Mouse (Mus musculus): ENCODE results near the gene Zcchc7. TPM values are rescaled to one million over a fixed set of nuclear protein-coding genes. Genes with fewer than 3 reads are reported as not detected.

Zcchc7 gene
- polyA plus RNA-seq, 1 experiment: 43.4 TPM

DNA sequence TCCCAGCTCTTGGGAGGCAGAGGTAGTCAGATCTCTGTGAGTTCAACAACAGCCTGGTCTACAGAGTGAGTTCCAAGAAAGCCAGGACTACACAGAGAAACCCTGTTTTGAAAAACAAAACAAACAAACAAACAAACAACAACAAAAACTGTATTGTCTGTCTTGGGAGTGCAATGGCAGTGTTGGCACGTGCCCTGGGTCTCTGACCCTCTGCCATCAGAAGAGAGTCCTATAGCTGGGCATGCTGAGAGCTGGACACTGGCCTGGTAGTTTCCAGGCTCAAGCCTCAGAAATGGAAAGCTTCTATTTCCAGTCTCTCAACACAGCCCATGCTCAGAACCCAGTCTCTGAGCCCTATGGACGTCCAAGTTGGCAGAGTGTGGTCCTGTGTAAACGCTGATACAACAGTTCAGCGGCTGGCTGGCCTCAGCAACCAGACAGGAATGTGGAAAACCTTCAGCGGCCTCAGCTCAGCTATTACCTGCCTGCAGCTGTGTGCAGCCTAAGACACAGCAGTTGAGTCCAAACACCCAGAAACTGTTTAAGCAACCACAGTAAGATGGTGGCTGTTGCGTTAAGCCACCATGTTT is 220.4 kb downstream of the Zcchc7 start:
- TF ChIP-seq POLR2A (IDR thresholded peaks at IDR 0.05; ENCODE audit: borderline replicate concordance, control insufficient read depth, low read depth, low read length) (no peak), CTCF (IDR thresholded peaks at IDR 0.05; ENCODE audit: control insufficient read depth, insufficient read depth, low read length) (no peak)
- Histone ChIP-seq H3K4me1 (ENCODE audit: control insufficient read depth, insufficient read depth, low read length) (0 out of 2 replicates have a peak, but pooled peaks cover under 1% of the 10 kb centered on the region), H3K27ac (ENCODE audit: control insufficient read depth, insufficient read depth, low read depth, low read length, poor library complexity) (no peak overlapping the region), H3K4me3 (replicated peaks; ENCODE audit: control insufficient read depth, low read depth, low read length) (no peak overlapping the region)
- 79% methylated on average over 6 of the region's 6 CpGs for WGBS

DNA sequence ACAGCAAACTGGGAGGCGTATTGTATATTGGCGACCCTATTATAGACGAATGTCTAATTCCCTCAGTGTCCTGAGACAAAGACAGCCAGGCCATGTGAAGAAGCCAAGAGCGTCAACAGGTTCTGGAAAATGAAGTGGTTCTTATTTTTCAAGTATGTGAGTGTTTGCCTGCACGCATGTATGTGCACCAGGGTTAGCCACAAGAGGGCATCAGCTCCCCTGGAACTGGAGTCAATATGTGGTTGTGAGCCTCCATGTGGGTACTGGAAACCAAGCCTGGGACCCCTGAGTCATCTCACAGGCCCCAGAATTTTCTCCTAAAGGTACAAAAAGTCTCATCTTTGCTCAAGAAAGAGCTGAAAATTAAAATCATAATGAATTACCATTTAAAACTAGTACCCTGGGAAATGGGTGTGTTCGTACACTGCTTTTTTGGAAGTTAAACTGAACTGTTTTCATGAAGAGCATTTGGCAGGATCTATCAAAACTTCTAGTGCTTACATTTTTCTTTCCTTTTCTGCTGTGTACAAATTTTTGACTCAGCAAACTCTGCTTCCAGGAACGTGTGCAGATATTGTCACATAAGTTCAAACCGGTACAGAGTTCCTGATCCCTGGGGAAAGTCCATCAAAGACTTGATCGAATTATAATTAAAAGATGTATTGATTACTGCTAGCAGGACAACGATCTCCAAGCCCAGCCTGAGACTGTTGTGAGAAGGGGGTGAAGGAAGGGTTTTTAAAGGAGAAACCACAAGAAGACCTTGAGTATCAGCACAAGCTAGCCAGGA is 221.4 kb downstream of the Zcchc7 start:
- 0 out of 2 replicates have a peak, but pooled peaks have one; percentile 8 for TF ChIP-seq CTCF (IDR thresholded peaks at IDR 0.05; ENCODE audit: control insufficient read depth, insufficient read depth, low read length)
- no peak for TF ChIP-seq POLR2A (IDR thresholded peaks at IDR 0.05; ENCODE audit: borderline replicate concordance, control insufficient read depth, low read depth, low read length)
- H3K4me3 ChIP-seq (replicated peaks; ENCODE audit: control insufficient read depth, low read depth, low read length): no peak overlapping the region
- no peaks in the 10 kb centered on the region for H3K4me1 ChIP-seq (ENCODE audit: control insufficient read depth, insufficient read depth, low read length)
- no peak overlapping the region for H3K27ac ChIP-seq (ENCODE audit: control insufficient read depth, insufficient read depth, low read depth, low read length, poor library complexity)
- WGBS: 84% methylated on average over 10 of the region's 10 CpGs

GRCm38 (mm10) chr4:44978175-44978574 is 222.5 kb downstream of the Zcchc7 start:
- WGBS: 79% methylated on average over 5 of the region's 5 CpGs
- Histone ChIP-seq H3K4me3 (replicated peaks; ENCODE audit: control insufficient read depth, low read depth, low read length) (no peak overlapping the region), H3K4me1 (ENCODE audit: control insufficient read depth, insufficient read depth, low read length) (no peaks in the 10 kb centered on the region; the same call in 1 of the 2 replicates), H3K27ac (ENCODE audit: control insufficient read depth, insufficient read depth, low read depth, low read length, poor library complexity) (no peak overlapping the region)
- TF ChIP-seq POLR2A (IDR thresholded peaks at IDR 0.05; ENCODE audit: borderline replicate concordance, control insufficient read depth, low read depth, low read length): no peak
- no peak for TF ChIP-seq CTCF (IDR thresholded peaks at IDR 0.05; ENCODE audit: control insufficient read depth, insufficient read depth, low read length)

DNA sequence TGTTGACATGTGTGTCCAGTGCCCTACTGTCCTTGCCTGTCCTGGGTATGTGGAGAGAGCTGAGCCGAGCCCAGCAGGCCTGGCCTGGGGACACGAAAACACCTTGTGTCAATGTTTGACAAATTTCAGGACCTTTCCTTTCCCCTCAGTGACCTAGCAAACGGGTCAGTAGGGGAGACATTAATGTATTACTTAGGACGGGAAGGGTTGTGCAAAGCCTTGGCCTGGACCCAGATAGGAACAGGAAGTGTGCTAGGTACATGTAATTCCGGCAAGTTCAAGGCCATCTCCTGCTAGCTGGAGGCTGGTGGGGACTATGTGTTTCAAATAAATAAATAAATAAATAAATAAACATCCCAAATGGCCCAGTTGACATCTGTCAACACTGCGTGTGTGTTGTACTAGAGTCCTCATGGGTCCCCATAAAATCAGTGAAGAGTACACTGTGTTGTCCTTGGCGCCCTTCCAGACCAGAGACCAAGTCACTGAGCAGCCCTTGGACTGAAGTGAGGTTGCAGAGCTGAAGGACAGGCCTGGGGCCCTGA is 224.2 kb downstream of the Zcchc7 start:
- Histone ChIP-seq H3K4me1 (ENCODE audit: control insufficient read depth, insufficient read depth, low read length) (no peaks in the 10 kb centered on the region; the same call in none of the 2 replicates), H3K4me3 (replicated peaks; ENCODE audit: control insufficient read depth, low read depth, low read length) (no peak overlapping the region), H3K27ac (ENCODE audit: control insufficient read depth, insufficient read depth, low read depth, low read length, poor library complexity) (no peak overlapping the region)
- WGBS: 53% methylated on average over 7 of the region's 7 CpGs
- no peak for TF ChIP-seq POLR2A (IDR thresholded peaks at IDR 0.05; ENCODE audit: borderline replicate concordance, control insufficient read depth, low read depth, low read length)
- no peak for TF ChIP-seq CTCF (IDR thresholded peaks at IDR 0.05; ENCODE audit: control insufficient read depth, insufficient read depth, low read length)

- under 1% methylated on average over 40 of the region's 40 CpGs for WGBS
- Histone ChIP-seq H3K4me1 (ENCODE audit: control insufficient read depth, insufficient read depth, low read length) (no peaks in the 10 kb centered on the region; the same call in none of the 2 replicates), H3K4me3 (replicated peaks; ENCODE audit: control insufficient read depth, low read depth, low read length) (peak within 1 kb of the TSS; percentile 86), H3K27ac (ENCODE audit: control insufficient read depth, insufficient read depth, low read depth, low read length, poor library complexity) (peak within 1 kb of the TSS; percentile 86)
- TF ChIP-seq CTCF (IDR thresholded peaks at IDR 0.05; ENCODE audit: control insufficient read depth, insufficient read depth, low read length): no peak
- TF ChIP-seq POLR2A (IDR thresholded peaks at IDR 0.05; ENCODE audit: borderline replicate concordance, control insufficient read depth, low read depth, low read length): peak; percentile 88; the same call in 1 of the 2 replicates
Observed at GRCm38 (mm10) chr4:44981280-44981973, 225.8 kb downstream of the Zcchc7 start, which contains the start of gene Grhpr. TSS of gene Grhpr (plus strand) at chr4:44981395.

Other genes with a start within 250 kb of the Zcchc7 start
- 18.0 and 35.6 TPM in 2 replicates for gene Pax5, start 45.4 kb upstream of the Zcchc7 start, polyA plus RNA-seq (2011; ENCODE audit: insufficient read depth, insufficient read length, low replicate concordance, missing spikeins)
- gene Grhpr, start 225.5 kb downstream of the Zcchc7 start, polyA plus RNA-seq (2011; ENCODE audit: insufficient read depth, insufficient read length, low replicate concordance, missing spikeins): 5.9 and 8.7 TPM in 2 replicates

Data from bone marrow, adult 2 months (tissue).